ENCODE assay signal across 8 mouse cellular contexts in the genomic region with DNA sequence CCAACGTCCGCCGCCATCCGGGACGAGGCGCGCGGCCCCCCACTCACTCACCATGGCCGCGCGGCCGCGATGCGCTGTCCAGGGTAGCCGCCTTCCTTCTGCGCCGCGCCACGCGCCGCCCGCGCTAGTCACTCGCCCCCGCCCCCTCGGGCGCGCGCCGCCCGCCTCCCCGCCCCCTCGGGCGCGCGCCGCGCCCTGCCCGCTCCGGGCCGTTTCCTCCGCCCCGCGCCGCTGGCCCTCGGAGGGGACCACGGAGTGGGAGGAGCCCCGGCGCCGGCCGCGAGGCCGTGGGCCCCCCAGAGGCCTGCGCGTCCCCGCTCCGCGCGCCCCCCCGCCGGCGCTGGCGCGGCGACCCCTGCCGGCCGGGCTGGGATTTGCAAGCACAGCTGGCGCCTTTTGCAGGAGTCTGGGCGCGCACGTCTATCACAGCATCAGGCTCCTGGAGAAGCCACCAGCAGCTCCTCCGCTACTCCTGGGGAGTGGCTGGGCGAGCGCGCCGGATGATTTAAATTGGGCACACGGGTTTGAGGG. TPM values are rescaled to one million over a fixed set of nuclear protein-coding genes. Genes with fewer than 3 reads are reported as not detected.
DNase-seq lines count a peak whose midpoint lies in the region; ATAC-seq lines count a peak whose summit lies in the region.

Gene Elovl2, minus strand, starts transcription at position 102 of the 531 bp plus-strand sequence.

- peaks cover 5% of the 10 kb centered on the region for H3K9me3 ChIP-seq in lung, embryonic 16.5 days (ENCODE audit: control insufficient read depth, low read length)

- peak within 1 kb of the TSS; percentile 57 for H3K4me3 ChIP-seq in lung, embryonic 16.5 days (ENCODE audit: low read length)

- peak within 1 kb of the TSS; percentile 66 for H3K4me2 ChIP-seq in lung, embryonic 16.5 days (ENCODE audit: low read depth, low read length)

- no peaks in the 10 kb centered on the region for H3K4me1 ChIP-seq in lung, embryonic 16.5 days (replicated peaks; ENCODE audit: control insufficient read depth, insufficient read depth, low read length)

- peak within 1 kb of the TSS; percentile 51; the same call in 1 of the 2 replicates for H3K9ac ChIP-seq in lung, embryonic 16.5 days (ENCODE audit: low read length)

- DNase-seq in ES-CJ7 (ENCODE audit: low read depth, low spot score), result peak; percentile 75
- peak; percentile 36 for DNase-seq in cerebellum, adult 11-12 months
- peak; percentile 82 for DNase-seq in heart, postnatal 4 days
- DNase-seq in layer of hippocampus, adult 8-10 months (ENCODE audit: low spot score in 2 of 2), result peak in 1 of 2 experiments; percentile 50
- peak; percentile 59 for DNase-seq in ovary, postnatal 14 days (ENCODE audit: low spot score)
- peak; percentile 54 to 62 for DNase-seq in thymus, postnatal 10 days (ENCODE audit: low spot score in 2 of 2)

- 2% methylated on average over 46 of the region's 77 CpGs for WGBS in lung, embryonic 16.5 days

- ATAC-seq in frontal cortex, adult (ENCODE audit: low TSS enrichment), result peak; percentile 78
- peak; percentile 96 for ATAC-seq in lung, embryonic 16.5 days (ENCODE audit: low read depth)

- no peaks in the 10 kb centered on the region for H3K36me3 ChIP-seq in lung, embryonic 16.5 days (ENCODE audit: control insufficient read depth, insufficient read depth, low read length)

- no peaks in the 10 kb centered on the region for H3K27me3 ChIP-seq in lung, embryonic 16.5 days (ENCODE audit: control insufficient read depth, insufficient read depth, low read depth, low read length)

- H3K27ac ChIP-seq in lung, embryonic 16.5 days (ENCODE audit: low read length), result no peak within 1 kb of the TSS

RNA-seq across cellular contexts. Expression of gene Elovl2, which starts in this region (rescaled TPM):
- total RNA-seq in heart, postnatal 4 days (2021), result under 1 TPM; 0.55 to 0.68 TPM
- total RNA-seq in layer of hippocampus, adult 8-10 months (2022), result 10 to 100 TPM; 12.1 to 14.5 (median 13.8) TPM
- 3.5 and 3.6 TPM in 2 replicates for polyA plus RNA-seq in lung, embryonic 16.5 days (2015; fragmentation: Nextera tagmentation; extraction: Ambion mirVana)

Comparison
In these comparisons a context has a peak if more than half of its experiments do, and no peak if none do; other contexts are left out.
1. RNA of gene Elovl2 (total RNA-seq): 12.1 to 14.5 TPM in layer of hippocampus, adult 8-10 months; 0.55 to 0.68 TPM in heart, postnatal 4 days; every median in the first group is over 4 times any median in the second.
2. Peak in DNase-seq in heart, postnatal 4 days; RNA of the gene not detected or under 1 TPM.